Mouse (Mus musculus) layer of hippocampus, adult 2 months (tissue): ENCODE results near the gene Sh2d7. TPM values are rescaled to one million over a fixed set of nuclear protein-coding genes. Genes with fewer than 3 reads are reported as not detected.
"Not testable (repeated sequence)": the region's sequence is repeated elsewhere in the genome, so short reads cannot be mapped to it uniquely, and the experiment has no call there.

Experiments used
- DNase-seq, 2 experiments: peaks; one replicate each; pipeline ENCODE4 v3.0.0; 2022; ENCODE audit warnings: low spot score in 2 of 2
- H3K27ac ChIP-seq: fragments of 200-600 bp; 2 replicates; pipeline ENCODE4 v1.8.1; 2022
- H3K4me3 ChIP-seq: fragments of 200-600 bp; 2 replicates; pipeline ENCODE4 v1.8.1; 2022; ENCODE audit warnings: mild to moderate bottlenecking
- CTCF ChIP-seq: fragments of 200-600 bp; conservative IDR thresholded peaks from 2 replicates; pipeline ENCODE4 v1.8.1; 2022; ENCODE audit warnings: antibody characterized with exemption, mild to moderate bottlenecking, moderate library complexity
- total RNA-seq, 2 experiments: library from RNA; stranded (reverse); gene quantifications; 2 replicates each; pipeline ENCODE4 v1.2.3; 2021

Sh2d7 gene
- total RNA-seq, 2 experiments from 2014 or later: not detected

- TF ChIP-seq CTCF: no peak
- no peak for DNase-seq
- no peak overlapping the region for H3K27ac ChIP-seq
- no peak overlapping the region for H3K4me3 ChIP-seq
These were observed 16.3 kb downstream of the Sh2d7 start for GRCm38 (mm10) chr9:54555044-54555443.

- no peak overlapping the region for H3K27ac ChIP-seq
- H3K4me3 ChIP-seq: no peak overlapping the region
- TF ChIP-seq CTCF: no peak
- no peak for DNase-seq
These were observed 19.9 kb downstream of the Sh2d7 start for GRCm38 (mm10) chr9:54558731-54559130.

- DNase-seq: peak; percentile 61 to 63
- peak; percentile 60 for TF ChIP-seq CTCF
- Histone ChIP-seq H3K27ac (peak within 1 kb of the TSS; percentile 64), H3K4me3 (peak within 1 kb of the TSS; percentile 71)
These were observed 21.1 kb downstream of the Sh2d7 start, which contains the start of gene Cib2 for GRCm38 (mm10) chr9:54559771-54560471. Gene Cib2, minus strand, starts transcription at chr9:54560218.

- no peak overlapping the region for H3K4me3 ChIP-seq
- H3K27ac ChIP-seq: no peak overlapping the region
- 0 out of 2 replicates have a peak, but pooled peaks have one; percentile 27 for TF ChIP-seq CTCF
- DNase-seq: no peak
These were observed 22.2 kb downstream of the Sh2d7 start for GRCm38 (mm10) chr9:54560831-54561601.

- no peak overlapping the region for H3K4me3 ChIP-seq
- DNase-seq: no peak
- H3K27ac ChIP-seq: no peak overlapping the region
- no peak for TF ChIP-seq CTCF
These were observed 28.2 kb downstream of the Sh2d7 start for GRCm38 (mm10) chr9:54566958-54567357.

DNA sequence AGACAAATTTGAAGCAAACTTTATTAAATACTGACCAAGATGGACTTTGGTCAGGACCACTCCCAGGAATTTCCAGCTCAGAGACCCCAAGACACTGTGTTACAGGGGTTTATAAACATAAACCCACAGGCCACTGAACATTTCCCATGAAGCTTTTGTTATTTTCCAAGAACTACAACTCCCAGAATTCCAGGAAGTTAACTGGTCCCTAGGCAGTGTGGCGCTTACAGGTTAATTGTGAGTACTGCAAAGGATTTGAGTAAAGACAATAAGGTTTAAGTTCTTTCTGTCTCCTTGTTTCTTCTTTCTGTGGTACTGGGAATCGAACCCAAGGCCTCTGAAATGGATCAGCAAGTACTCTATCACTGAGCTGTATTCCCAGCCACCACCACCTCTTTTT is 29.9 kb downstream of the Sh2d7 start:
- Histone ChIP-seq H3K4me3 (no peak overlapping the region), H3K27ac (no peak overlapping the region)
- peak; percentile 58 for TF ChIP-seq CTCF
- DNase-seq: no peak

- Histone ChIP-seq H3K4me3 (no peak overlapping the region), H3K27ac (no peak overlapping the region)
- TF ChIP-seq CTCF: no peak
- DNase-seq: no peak
These were observed 32.5 kb downstream of the Sh2d7 start for GRCm38 (mm10) chr9:54571130-54571839.

DNA sequence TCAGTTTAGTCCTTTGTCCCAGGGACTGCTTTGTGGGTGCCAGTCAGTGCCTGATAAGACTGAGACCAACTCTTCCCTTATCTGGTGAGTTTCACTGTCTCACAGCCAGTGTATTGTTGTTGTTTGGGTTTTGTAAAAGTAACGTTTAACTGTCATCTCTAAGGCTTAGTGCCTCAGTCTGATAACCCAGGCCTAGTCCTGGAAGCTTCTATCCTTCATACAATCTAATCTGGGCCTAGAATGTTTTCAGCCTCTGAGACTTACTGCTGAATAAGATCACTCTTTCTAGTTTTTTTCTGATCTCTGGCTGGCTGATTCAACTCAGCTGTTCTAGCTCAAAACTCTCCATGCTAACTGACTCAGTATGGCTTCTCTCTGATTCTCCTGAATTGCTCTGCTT is 44.9 kb downstream of the Sh2d7 start:
- no peak for TF ChIP-seq CTCF
- no peak for DNase-seq
- H3K4me3 ChIP-seq: no peak overlapping the region
- no peak overlapping the region for H3K27ac ChIP-seq

- H3K4me3 ChIP-seq, H3K27ac ChIP-seq, DNase-seq: not testable (repeated sequence)
These were observed 45.3 kb downstream of the Sh2d7 start for GRCm38 (mm10) chr9:54584127-54584526.

- Histone ChIP-seq H3K4me3 (peak overlapping the region; percentile 93), H3K27ac (peak overlapping the region; percentile 96; the same call in 1 of the 2 replicates)
- no peak for TF ChIP-seq CTCF
- DNase-seq: no peak
These were observed 47.0 kb downstream of the Sh2d7 start for GRCm38 (mm10) chr9:54585839-54586198.

GRCm38 (mm10) chr9:54586199-54587061 is 47.6 kb downstream of the Sh2d7 start, which contains the start of gene Idh3a:
Gene Idh3a, plus strand, starts transcription at chr9:54586334.
- peak; percentile 97 to 98 for DNase-seq
- H3K27ac ChIP-seq: peak within 1 kb of the TSS; percentile 96
- peak within 1 kb of the TSS; percentile 93 for H3K4me3 ChIP-seq
- TF ChIP-seq CTCF: no peak

GRCm38 (mm10) chr9:54587863-54588262 is 49.1 kb downstream of the Sh2d7 start:
- Histone ChIP-seq H3K27ac (no peak overlapping the region), H3K4me3 (peak overlapping the region; percentile 93)
- no peak for TF ChIP-seq CTCF
- no peak for DNase-seq

DNA sequence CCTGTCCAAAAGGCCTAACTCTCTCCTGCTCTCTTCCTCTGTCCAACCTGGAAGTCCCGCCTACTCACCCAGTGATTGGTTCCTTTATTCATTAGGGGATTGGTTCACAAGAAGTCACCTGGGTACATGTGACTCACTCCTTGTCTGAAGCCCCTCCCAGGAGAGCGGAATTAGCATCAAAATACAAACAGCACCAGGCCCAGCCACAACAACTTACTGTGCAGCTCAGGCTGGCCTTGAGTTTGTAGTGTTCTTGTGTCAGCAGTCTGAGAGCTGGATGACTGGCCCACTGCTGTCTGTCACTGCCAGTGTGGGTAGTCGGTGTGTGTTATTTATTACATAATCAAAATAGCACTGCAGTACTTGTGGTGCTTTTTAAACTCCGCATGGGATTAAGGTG is 54.9 kb downstream of the Sh2d7 start:
- DNase-seq, H3K4me3 ChIP-seq, H3K27ac ChIP-seq: not testable (repeated sequence)
